Mouse (Mus musculus): Measurements from ENCODE around the gene Atp5h.

Gene Atp5h

GRCm38 (mm10) chr11:115366706-115367394 is 52.9 kb downstream of the Atp5h start:
- peak; percentile 59 to 62 for DNase-seq (ENCODE audit: low spot score in 2 of 2)

GRCm38 (mm10) chr11:115366039-115366705 is 53.6 kb downstream of the Atp5h start:
- DNase-seq (ENCODE audit: low spot score in 2 of 2), result no peak

Measured in frontal cortex, postnatal 10 days (tissue).